Mouse (Mus musculus): ENCODE results near the gene Muc4. TPM values are rescaled to one million over a fixed set of nuclear protein-coding genes. Genes with fewer than 3 reads are reported as not detected.

The Muc4 gene
- polyA plus RNA-seq, 1 experiment from 2014 or later: not detected

GRCm38 (mm10) chr16:32812888-32813361, 77.2 kb downstream of the Muc4 start:
- H3K4me3 ChIP-seq: no peak overlapping the region
- H3K9me3 ChIP-seq: no peaks in the 10 kb centered on the region
- 0 out of 2 replicates have a peak, but pooled peaks cover 3% of the 10 kb centered on the region for H3K27me3 ChIP-seq
- ATAC-seq (ENCODE audit: low FRiP score, low read depth): peak; percentile 41; the same call in 1 of the 2 replicates
- H3K4me1 ChIP-seq: peaks cover 18% of the 10 kb centered on the region
- no peak overlapping the region for H3K27ac ChIP-seq
- H3K36me3 ChIP-seq: no peaks in the 10 kb centered on the region
- H3K9ac ChIP-seq: no peak overlapping the region
- 1% methylated on average over 9 of the region's 9 CpGs for WGBS
- H3K4me2 ChIP-seq (replicated peaks): peak overlapping the region; percentile 43

DNA sequence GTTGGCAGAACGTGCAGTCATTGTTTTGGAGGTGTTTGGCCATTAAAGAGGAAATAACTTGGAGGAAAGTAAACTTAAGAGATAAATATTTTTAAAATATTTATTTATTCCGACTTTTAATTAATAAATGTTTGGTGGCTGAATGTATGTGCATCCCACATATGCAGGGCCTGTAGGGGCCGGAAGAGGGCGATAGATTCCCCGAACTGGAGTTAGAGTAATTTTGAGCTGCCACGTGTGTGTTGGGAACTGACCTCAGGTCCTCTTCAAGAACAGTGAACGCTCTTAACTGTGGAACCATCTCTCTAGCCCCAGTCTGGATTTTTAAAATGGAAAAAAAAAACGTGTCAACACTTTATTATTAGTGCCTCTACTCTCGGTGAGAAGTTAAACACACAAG, 77.7 kb downstream of the Muc4 start:
- Histone ChIP-seq H3K27me3 (0 out of 2 replicates have a peak, but pooled peaks cover 3% of the 10 kb centered on the region), H3K27ac (no peak overlapping the region), H3K36me3 (no peaks in the 10 kb centered on the region), H3K9me3 (no peaks in the 10 kb centered on the region), H3K4me2 (replicated peaks) (peak overlapping the region; percentile 43), H3K4me1 (peaks cover 16% of the 10 kb centered on the region), H3K4me3 (no peak overlapping the region), H3K9ac (no peak overlapping the region)
- ATAC-seq (ENCODE audit: low FRiP score, low read depth): no peak
- WGBS: 47% methylated on average over 9 of the region's 9 CpGs

DNA sequence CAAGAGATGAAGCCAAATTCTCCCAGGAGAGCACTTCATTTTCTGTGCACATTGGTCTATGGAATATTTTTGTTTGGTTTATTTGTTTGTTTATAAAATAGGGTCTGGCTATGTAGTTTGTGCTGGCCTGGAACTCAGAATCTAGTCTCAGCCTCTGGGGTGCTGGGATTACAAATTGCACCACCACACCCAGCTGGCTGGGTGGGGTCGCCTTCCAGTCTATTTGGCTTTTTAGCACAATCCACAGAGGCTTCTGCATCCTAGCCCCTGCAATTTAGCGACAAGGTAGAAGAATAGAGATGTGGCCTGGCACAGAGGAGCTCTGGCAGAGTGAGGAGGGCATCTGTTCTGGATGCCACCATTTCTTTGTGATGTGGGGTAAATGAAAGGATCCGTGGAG, 78.1 kb downstream of the Muc4 start:
- 64% methylated on average over 3 of the region's 3 CpGs for WGBS

GRCm38 (mm10) chr16:32814539-32814938, 78.9 kb downstream of the Muc4 start:
- ATAC-seq (ENCODE audit: low FRiP score, low read depth): no peak
- Histone ChIP-seq H3K27ac (no peak overlapping the region; the same call in 1 of the 2 replicates), H3K9ac (no peak overlapping the region)

More for the DNA sequence above, 78.1 kb downstream of the Muc4 start:
- H3K4me2 ChIP-seq (replicated peaks): no peak overlapping the region
- 0 out of 2 replicates have a peak, but pooled peaks cover 3% of the 10 kb centered on the region for H3K27me3 ChIP-seq
- H3K4me3 ChIP-seq: no peak overlapping the region
- no peak overlapping the region for H3K9ac ChIP-seq
- no peak overlapping the region for H3K27ac ChIP-seq
- no peaks in the 10 kb centered on the region for H3K36me3 ChIP-seq
- H3K9me3 ChIP-seq: no peaks in the 10 kb centered on the region
- ATAC-seq (ENCODE audit: low FRiP score, low read depth): no peak
- peaks cover 16% of the 10 kb centered on the region for H3K4me1 ChIP-seq

GRCm38 (mm10) chr16:32815160-32815605, 79.5 kb downstream of the Muc4 start:
- 4% methylated on average over 6 of the region's 6 CpGs for WGBS
- no peak overlapping the region for H3K9ac ChIP-seq
- no peaks in the 10 kb centered on the region for H3K36me3 ChIP-seq
- 0 out of 2 replicates have a peak, but pooled peaks cover 3% of the 10 kb centered on the region for H3K27me3 ChIP-seq
- H3K27ac ChIP-seq: no peak overlapping the region
- peak overlapping the region; percentile 26 for H3K4me3 ChIP-seq
- peak; percentile 55; the same call in 1 of the 2 replicates for ATAC-seq (ENCODE audit: low FRiP score, low read depth)
- H3K9me3 ChIP-seq: no peaks in the 10 kb centered on the region
- peaks cover 16% of the 10 kb centered on the region for H3K4me1 ChIP-seq
- peak overlapping the region; percentile 60 for H3K4me2 ChIP-seq (replicated peaks)

More at GRCm38 (mm10) chr16:32814539-32814938, 78.9 kb downstream of the Muc4 start:
- Histone ChIP-seq H3K4me1 (peaks cover 16% of the 10 kb centered on the region), H3K36me3 (no peaks in the 10 kb centered on the region), H3K4me3 (peak overlapping the region; percentile 26), H3K27me3 (0 out of 2 replicates have a peak, but pooled peaks cover 3% of the 10 kb centered on the region), H3K9me3 (no peaks in the 10 kb centered on the region), H3K4me2 (replicated peaks) (peak overlapping the region; percentile 60)
- WGBS: 27% methylated on average over 14 of the region's 14 CpGs

GRCm38 (mm10) chr16:32818036-32818435, 82.3 kb downstream of the Muc4 start:
- Histone ChIP-seq H3K27me3 (no peaks in the 10 kb centered on the region), H3K27ac (no peak overlapping the region), H3K4me1 (peaks cover 16% of the 10 kb centered on the region), H3K36me3 (peaks cover 18% of the 10 kb centered on the region), H3K4me3 (no peak overlapping the region), H3K4me2 (replicated peaks) (no peak overlapping the region), H3K9ac (no peak overlapping the region), H3K9me3 (no peaks in the 10 kb centered on the region)
- 89% methylated on average over 4 of the region's 4 CpGs for WGBS
- ATAC-seq (ENCODE audit: low FRiP score, low read depth): no peak

DNA sequence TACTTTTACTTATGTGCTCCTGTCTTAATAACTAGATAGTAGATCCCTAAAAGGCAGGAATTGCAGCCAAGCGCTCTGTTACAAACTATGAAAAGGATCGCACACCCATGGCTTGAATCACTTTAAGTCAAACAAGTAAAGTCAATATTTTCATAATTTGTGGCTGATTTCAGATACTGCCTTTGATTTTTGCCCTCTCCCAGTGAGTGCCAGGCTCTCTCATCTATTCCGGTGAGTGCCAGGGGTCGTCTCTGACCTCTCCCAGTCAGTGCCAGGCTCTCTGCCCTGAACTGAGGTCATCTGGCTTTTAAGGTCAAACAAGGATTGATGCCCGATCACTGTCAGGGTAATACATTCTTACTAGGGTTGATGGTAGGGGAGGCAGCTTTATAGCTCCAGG, 82.8 kb downstream of the Muc4 start:
- H3K4me3 ChIP-seq: no peak overlapping the region
- WGBS: 87% methylated on average over 5 of the region's 5 CpGs
- no peaks in the 10 kb centered on the region for H3K27me3 ChIP-seq
- H3K36me3 ChIP-seq: peaks cover 22% of the 10 kb centered on the region
- ATAC-seq (ENCODE audit: low FRiP score, low read depth): no peak
- H3K4me1 ChIP-seq: peaks cover 16% of the 10 kb centered on the region
- no peaks in the 10 kb centered on the region for H3K9me3 ChIP-seq
- no peak overlapping the region for H3K9ac ChIP-seq
- H3K4me2 ChIP-seq (replicated peaks): no peak overlapping the region
- H3K27ac ChIP-seq: no peak overlapping the region

- H3K4me3 ChIP-seq: no peak overlapping the region
- 0 out of 2 replicates have a peak, but pooled peaks have one; percentile 44 for ATAC-seq (ENCODE audit: low FRiP score, low read depth)
- whole genome bisulfite sequencing: 65% methylated on average over 10 of the region's 10 CpGs
- no peak overlapping the region for H3K27ac ChIP-seq
- no peaks in the 10 kb centered on the region for H3K4me1 ChIP-seq
- H3K36me3 ChIP-seq: peaks cover 56% of the 10 kb centered on the region
- no peak overlapping the region for H3K9ac ChIP-seq
- no peaks in the 10 kb centered on the region for H3K27me3 ChIP-seq
- no peaks in the 10 kb centered on the region for H3K9me3 ChIP-seq
- no peak overlapping the region for H3K4me2 ChIP-seq (replicated peaks)
Observed at GRCm38 (mm10) chr16:32821772-32822449, 86.2 kb downstream of the Muc4 start.

DNA sequence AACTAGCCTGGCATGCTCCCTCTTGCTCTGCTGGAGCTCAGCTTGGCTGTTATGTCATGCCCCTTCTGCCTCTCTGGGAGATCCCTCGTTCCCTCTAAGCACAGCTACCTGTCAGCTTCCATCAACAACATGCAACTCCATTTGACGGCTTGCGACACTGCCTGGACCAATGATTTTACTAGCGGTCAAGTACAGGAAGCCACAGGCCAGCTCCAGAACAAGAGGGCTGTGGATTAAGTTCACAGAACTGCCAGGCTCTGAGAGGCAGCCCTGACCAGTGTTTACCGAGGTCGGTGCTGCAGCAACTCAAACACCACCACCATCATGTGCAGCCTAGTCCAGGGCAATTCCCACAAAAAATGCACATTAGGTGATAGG, 86.8 kb downstream of the Muc4 start:
- Histone ChIP-seq H3K36me3 (peaks cover 62% of the 10 kb centered on the region), H3K4me3 (no peak overlapping the region), H3K27me3 (no peaks in the 10 kb centered on the region), H3K9me3 (no peaks in the 10 kb centered on the region), H3K4me1 (no peaks in the 10 kb centered on the region), H3K4me2 (replicated peaks) (no peak overlapping the region), H3K27ac (no peak overlapping the region), H3K9ac (no peak overlapping the region)
- 81% methylated on average over 6 of the region's 6 CpGs for WGBS
- no peak for ATAC-seq (ENCODE audit: low FRiP score, low read depth)

DNA sequence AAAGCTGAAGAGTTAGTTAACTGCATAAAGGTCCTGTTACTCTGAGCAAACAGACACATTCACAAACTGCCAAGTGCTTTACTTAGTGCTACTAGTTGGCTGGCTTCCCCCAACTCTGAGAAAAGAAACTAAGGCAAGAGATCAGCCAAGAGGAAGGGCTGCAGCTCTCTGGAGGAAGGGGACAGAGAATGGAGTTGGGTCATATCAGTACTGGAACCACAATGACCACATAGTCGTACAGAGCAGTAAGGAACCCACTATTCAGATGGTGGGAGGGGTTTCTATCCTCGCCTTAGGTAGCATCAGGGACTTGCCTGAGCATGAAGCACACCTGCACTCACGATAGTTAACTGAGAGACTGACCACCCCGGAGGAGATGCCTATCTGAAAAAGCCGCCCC, 87.2 kb downstream of the Muc4 start:
- no peak overlapping the region for H3K4me3 ChIP-seq
- no peak for ATAC-seq (ENCODE audit: low FRiP score, low read depth)
- 82% methylated on average over 5 of the region's 5 CpGs for WGBS
- H3K36me3 ChIP-seq: peaks cover 66% of the 10 kb centered on the region
- H3K4me1 ChIP-seq: no peaks in the 10 kb centered on the region
- no peak overlapping the region for H3K4me2 ChIP-seq (replicated peaks)
- H3K9ac ChIP-seq: no peak overlapping the region
- no peak overlapping the region for H3K27ac ChIP-seq
- no peaks in the 10 kb centered on the region for H3K9me3 ChIP-seq
- no peaks in the 10 kb centered on the region for H3K27me3 ChIP-seq

- no peaks in the 10 kb centered on the region for H3K9me3 ChIP-seq
- 79% methylated on average over 8 of the region's 8 CpGs for WGBS
- H3K4me2 ChIP-seq (replicated peaks): no peak overlapping the region
- no peak overlapping the region for H3K4me3 ChIP-seq
- H3K9ac ChIP-seq: no peak overlapping the region
- no peaks in the 10 kb centered on the region for H3K4me1 ChIP-seq
- H3K27me3 ChIP-seq: no peaks in the 10 kb centered on the region
- peaks cover 68% of the 10 kb centered on the region for H3K36me3 ChIP-seq
- H3K27ac ChIP-seq: no peak overlapping the region
- ATAC-seq (ENCODE audit: low FRiP score, low read depth): no peak
Observed at GRCm38 (mm10) chr16:32823487-32823886, 87.8 kb downstream of the Muc4 start.

GRCm38 (mm10) chr16:32824061-32824460, 88.4 kb downstream of the Muc4 start:
- Histone ChIP-seq H3K9ac (no peak overlapping the region), H3K9me3 (no peaks in the 10 kb centered on the region), H3K36me3 (peaks cover 74% of the 10 kb centered on the region), H3K27me3 (no peaks in the 10 kb centered on the region), H3K4me2 (replicated peaks) (no peak overlapping the region), H3K27ac (no peak overlapping the region), H3K4me3 (no peak overlapping the region), H3K4me1 (no peaks in the 10 kb centered on the region)
- WGBS: 80% methylated on average over 13 of the region's 13 CpGs
- ATAC-seq (ENCODE audit: low FRiP score, low read depth): no peak
